Mouse (Mus musculus): ENCODE results near the gene Herpud2.

GRCm38 (mm10) chr9:25152457-25152856 is 837 bp upstream of the Herpud2 start:
- no peak for TF ChIP-seq CTCF (IDR thresholded peaks at IDR 0.05; ENCODE audit: borderline replicate concordance, control insufficient read depth, extremely low read depth, insufficient read depth, low read length, poor library complexity)
- no peak for TF ChIP-seq POLR2A (IDR thresholded peaks at IDR 0.05; ENCODE audit: control insufficient read depth, extremely low read depth, insufficient read depth, low read length, poor library complexity)
